Mouse (Mus musculus) liver, adult 2 months (tissue): ENCODE measurements around the gene Card14.

Source experiments
- CTCF ChIP-seq: fragments of 200-500 bp; IDR thresholded peaks from 2 replicates; pipeline ENCODE4 v1.5.1; 2011; ENCODE audit warnings: low read depth, low read length, control low read depth
- POLR2A ChIP-seq: fragments of 200-500 bp; IDR thresholded peaks from 2 replicates; pipeline ENCODE4 v1.6.1; 2011; ENCODE audit warnings: low read length, control low read depth; ENCODE audit not compliant: insufficient read depth; ENCODE audit errors: extremely low read depth

DNA sequence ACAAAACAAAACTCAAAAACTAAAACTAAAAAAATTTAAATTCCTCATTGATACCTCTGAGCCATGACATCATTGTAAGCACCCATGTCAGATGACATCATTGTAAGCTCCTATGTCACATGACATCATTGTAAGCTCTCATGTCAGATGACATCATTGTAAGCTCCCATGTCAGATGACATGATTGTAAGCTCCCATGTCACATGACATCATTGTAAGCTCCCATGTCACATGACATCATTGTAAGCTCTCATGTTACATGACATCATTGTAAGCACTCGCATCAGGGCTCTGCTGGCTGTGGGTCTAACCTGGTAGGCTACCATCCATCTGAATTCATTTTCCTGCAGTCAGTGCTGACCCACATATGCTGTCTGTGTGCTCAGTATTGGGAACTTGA is 71.0 kb downstream of the Card14 start:
- no peak for TF ChIP-seq POLR2A
- TF ChIP-seq CTCF, result no peak
